Mouse (Mus musculus) gonadal fat pad, adult 2 months (tissue): ENCODE measurements around the gene Slc36a1. TPM values are rescaled to one million over a fixed set of nuclear protein-coding genes. Genes with fewer than 3 reads are reported as not detected.

Experiments
- DNase-seq: peaks from one replicate; pipeline ENCODE4 v3.0.0-alpha.2; 2012; ENCODE audit warnings: low read depth
- polyA plus RNA-seq: library from polyadenylated mRNA; depleted of rRNA; stranded (reverse); fragments of >200 nt; gene quantifications from 2 replicates; pipeline ENCODE4 v1.2.3, GENCODE M21; 2012; rRNA removed

Slc36a1 gene
- polyA plus RNA-seq = 9.0 and 9.8 TPM in 2 replicates

GRCm38 (mm10) chr11:55204159-55204596 is at the start of gene Slc36a1:
Gene Slc36a1 (plus strand): TSS chr11:55204350.
- DNase-seq = no peak

GRCm38 (mm10) chr11:55154398-55155069 is 49.6 kb upstream of the Slc36a1 start:
- DNase-seq = no peak

GRCm38 (mm10) chr11:55155070-55155421 is 49.1 kb upstream of the Slc36a1 start:
- no peak for DNase-seq

- no peak for DNase-seq
Measured at GRCm38 (mm10) chr11:55158785-55159359, 45.3 kb upstream of the Slc36a1 start.

- no peak for DNase-seq
Measured at GRCm38 (mm10) chr11:55162670-55163069, 41.5 kb upstream of the Slc36a1 start.

- no peak for DNase-seq
Measured at GRCm38 (mm10) chr11:55164723-55165122, 39.4 kb upstream of the Slc36a1 start.

GRCm38 (mm10) chr11:55165748-55166147 is 38.4 kb upstream of the Slc36a1 start:
- no peak for DNase-seq

GRCm38 (mm10) chr11:55168504-55168903 is 35.6 kb upstream of the Slc36a1 start:
- no peak for DNase-seq

- DNase-seq = no peak
Measured at GRCm38 (mm10) chr11:55168914-55169313, 35.2 kb upstream of the Slc36a1 start.

- no peak for DNase-seq
Measured at GRCm38 (mm10) chr11:55170501-55170900, 33.6 kb upstream of the Slc36a1 start.

- DNase-seq = no peak
Measured at GRCm38 (mm10) chr11:55178830-55179229, 25.3 kb upstream of the Slc36a1 start.

- DNase-seq = no peak
Measured at GRCm38 (mm10) chr11:55179856-55180255, 24.3 kb upstream of the Slc36a1 start.

- DNase-seq = no peak
Measured at GRCm38 (mm10) chr11:55183124-55183523, 21.0 kb upstream of the Slc36a1 start.

- no peak for DNase-seq
Measured at GRCm38 (mm10) chr11:55184246-55184645, 19.9 kb upstream of the Slc36a1 start.

GRCm38 (mm10) chr11:55184733-55185291 is 19.3 kb upstream of the Slc36a1 start, which contains the start of gene Slc36a2:
Gene Slc36a2 (minus strand): TSS chr11:55185077.
- no peak for DNase-seq

- DNase-seq = no peak
Measured at GRCm38 (mm10) chr11:55187292-55187691, 16.9 kb upstream of the Slc36a1 start.

GRCm38 (mm10) chr11:55187777-55188176 is 16.4 kb upstream of the Slc36a1 start:
- DNase-seq = no peak

- DNase-seq = no peak
Measured at GRCm38 (mm10) chr11:55190216-55190615, 13.9 kb upstream of the Slc36a1 start.

GRCm38 (mm10) chr11:55197086-55197485 is 7.1 kb upstream of the Slc36a1 start:
- DNase-seq = no peak

GRCm38 (mm10) chr11:55197740-55198510 is 6.2 kb upstream of the Slc36a1 start:
- DNase-seq = no peak

GRCm38 (mm10) chr11:55204602-55205001 is 452 bp downstream of the Slc36a1 start:
- no peak for DNase-seq

- no peak for DNase-seq
Measured at GRCm38 (mm10) chr11:55208001-55208690, 4.0 kb downstream of the Slc36a1 start.
